Mouse (Mus musculus) splenic B cell, adult 2 months (primary cell): Measurements from ENCODE around the gene Dip2c.

Source experiments
- DNase-seq: peaks from one replicate; pipeline ENCODE4 v3.0.0-alpha.2; 2011; ENCODE audit warnings: low read depth, low spot score
- H3K27me3 ChIP-seq: 2 replicates; pipeline ENCODE4 v1.6.1; 2012; ENCODE audit warnings: mild to moderate bottlenecking, low read length, moderate library complexity, mixed read lengths; ENCODE audit not compliant: control insufficient read depth, poor library complexity, insufficient read depth, severe bottlenecking
- H3K36me3 ChIP-seq: 2 replicates; pipeline ENCODE4 v1.6.1; 2012; ENCODE audit warnings: mild to moderate bottlenecking, low read length, moderate library complexity, mixed read lengths; ENCODE audit not compliant: control insufficient read depth, poor library complexity, insufficient read depth, severe bottlenecking

The Dip2c gene

GRCm38 (mm10) chr13:9361457-9361856, 85.1 kb downstream of the Dip2c start:
- DNase-seq, result no peak
- Histone ChIP-seq H3K36me3 (no peaks in the 10 kb centered on the region), H3K27me3 (no peaks in the 10 kb centered on the region)

GRCm38 (mm10) chr13:9371387-9371786, 95.1 kb downstream of the Dip2c start:
- Histone ChIP-seq H3K27me3 (no peaks in the 10 kb centered on the region), H3K36me3 (no peaks in the 10 kb centered on the region)
- no peak for DNase-seq

GRCm38 (mm10) chr13:9377130-9377529, 100.8 kb downstream of the Dip2c start:
- DNase-seq, result no peak
- Histone ChIP-seq H3K27me3 (no peaks in the 10 kb centered on the region), H3K36me3 (no peaks in the 10 kb centered on the region)

GRCm38 (mm10) chr13:9380740-9381410, 104.5 kb downstream of the Dip2c start:
- H3K27me3 ChIP-seq, result no peaks in the 10 kb centered on the region
- DNase-seq, result no peak
- H3K36me3 ChIP-seq, result no peaks in the 10 kb centered on the region

GRCm38 (mm10) chr13:9388017-9388416, 111.7 kb downstream of the Dip2c start:
- Histone ChIP-seq H3K36me3 (no peaks in the 10 kb centered on the region), H3K27me3 (no peaks in the 10 kb centered on the region)
- peak; percentile 37 for DNase-seq

GRCm38 (mm10) chr13:9389334-9389733, 113.0 kb downstream of the Dip2c start:
- no peaks in the 10 kb centered on the region for H3K27me3 ChIP-seq
- peak; percentile 19 for DNase-seq
- no peaks in the 10 kb centered on the region for H3K36me3 ChIP-seq

GRCm38 (mm10) chr13:9390204-9390804, 114.0 kb downstream of the Dip2c start:
- Histone ChIP-seq H3K36me3 (no peaks in the 10 kb centered on the region), H3K27me3 (no peaks in the 10 kb centered on the region)
- no peak for DNase-seq

GRCm38 (mm10) chr13:9393470-9393869, 117.1 kb downstream of the Dip2c start:
- Histone ChIP-seq H3K36me3 (no peaks in the 10 kb centered on the region), H3K27me3 (no peaks in the 10 kb centered on the region)
- no peak for DNase-seq

- Histone ChIP-seq H3K27me3 (no peaks in the 10 kb centered on the region), H3K36me3 (no peaks in the 10 kb centered on the region)
- DNase-seq, result no peak
Observed at GRCm38 (mm10) chr13:9395286-9395685, 119.0 kb downstream of the Dip2c start.

- Histone ChIP-seq H3K27me3 (no peaks in the 10 kb centered on the region), H3K36me3 (no peaks in the 10 kb centered on the region)
- no peak for DNase-seq
Observed at GRCm38 (mm10) chr13:9398846-9399245, 122.5 kb downstream of the Dip2c start.

GRCm38 (mm10) chr13:9405399-9405798, 129.1 kb downstream of the Dip2c start:
- peak; percentile 63 for DNase-seq
- Histone ChIP-seq H3K27me3 (no peaks in the 10 kb centered on the region), H3K36me3 (no peaks in the 10 kb centered on the region)

GRCm38 (mm10) chr13:9408983-9409382, 132.7 kb downstream of the Dip2c start:
- peak; percentile 74 for DNase-seq
- Histone ChIP-seq H3K27me3 (no peaks in the 10 kb centered on the region), H3K36me3 (no peaks in the 10 kb centered on the region)

GRCm38 (mm10) chr13:9418441-9418840, 142.1 kb downstream of the Dip2c start:
- no peak for DNase-seq
- Histone ChIP-seq H3K27me3 (no peaks in the 10 kb centered on the region), H3K36me3 (no peaks in the 10 kb centered on the region)

GRCm38 (mm10) chr13:9419213-9419612, 142.9 kb downstream of the Dip2c start:
- no peak for DNase-seq
- H3K27me3 ChIP-seq, result no peaks in the 10 kb centered on the region
- no peaks in the 10 kb centered on the region for H3K36me3 ChIP-seq

- Histone ChIP-seq H3K27me3 (no peaks in the 10 kb centered on the region), H3K36me3 (no peaks in the 10 kb centered on the region)
- no peak for DNase-seq
Observed at GRCm38 (mm10) chr13:9421949-9422348, 145.6 kb downstream of the Dip2c start.

GRCm38 (mm10) chr13:9422876-9423275, 146.5 kb downstream of the Dip2c start:
- H3K27me3 ChIP-seq, result no peaks in the 10 kb centered on the region
- H3K36me3 ChIP-seq, result no peaks in the 10 kb centered on the region
- DNase-seq, result no peak
